Mouse (Mus musculus) heart, embryonic 16.5 days (tissue): ENCODE data around the gene Fgf3. TPM values are rescaled to one million over a fixed set of nuclear protein-coding genes. Genes with fewer than 3 reads are reported as not detected.
A peak's percentile ranks its signal among the peaks of the same experiment; 100 is the strongest.

Experiments used
- ATAC-seq: fragments of 200-750 bp; cut with Nextera tagmentation; replicated peaks from 2 replicates; pipeline ENCODE4 v1.8.0; 2017; ENCODE audit warnings: moderate number of reproducible peaks; ENCODE audit not compliant: insufficient read depth, low FRiP score; ENCODE audit errors: extremely low read depth
- H3K27ac ChIP-seq: fragments of 300-500 bp; sonication (generic); 2 replicates; pipeline ENCODE4 v1.5.1; 2014; ENCODE audit warnings: mild to moderate bottlenecking, low read length, control low read depth, moderate library complexity
- H3K27me3 ChIP-seq: fragments of 300-500 bp; sonication (generic); 2 replicates; pipeline ENCODE4 v1.6.1; 2014; ENCODE audit warnings: low read length, mixed read lengths; ENCODE audit not compliant: control insufficient read depth, insufficient read depth
- H3K36me3 ChIP-seq: fragments of 300-500 bp; sonication (generic); 2 replicates; pipeline ENCODE4 v1.6.1; 2014; ENCODE audit not compliant: control insufficient read depth, insufficient read depth
- H3K4me1 ChIP-seq: fragments of 300-500 bp; sonication (generic); 2 replicates; pipeline ENCODE4 v1.6.1; 2014; ENCODE audit warnings: low read length, mixed read lengths; ENCODE audit not compliant: control insufficient read depth, insufficient read depth
- H3K4me2 ChIP-seq: fragments of 300-500 bp; sonication (generic); 2 replicates; pipeline ENCODE4 v1.6.1; 2014; ENCODE audit warnings: low read depth, mild to moderate bottlenecking, control low read depth, low read length
- H3K4me3 ChIP-seq: fragments of 300-500 bp; sonication (generic); 2 replicates; pipeline ENCODE4 v1.5.1; 2014; ENCODE audit warnings: mild to moderate bottlenecking, control low read depth, low read length
- H3K9ac ChIP-seq: fragments of 300-500 bp; sonication (generic); 2 replicates; pipeline ENCODE4 v1.6.1; 2014; ENCODE audit warnings: low read length, control low read depth
- H3K9me3 ChIP-seq: fragments of 300-500 bp; sonication (generic); replicated peaks from 2 replicates; pipeline ENCODE4 v1.6.1; 2016; ENCODE audit warnings: low read length; ENCODE audit not compliant: control insufficient read depth
- WGBS: fragments of 180-500 bp; shearing (Covaris S2); extraction: QIAGEN DNeasy Blood & Tissue Kit; methylation state at CpG from one replicate; pipeline ENCODE4 v1.1.7; 2014; 5-methylcytosine and 5-hydroxymethylcytosine counted together
- polyA plus RNA-seq: library from polyadenylated mRNA; unstranded; fragments of >200 nt; fragmentation: Nextera tagmentation; extraction: Ambion mirVana; gene quantifications from 2 replicates; pipeline ENCODE4 v1.2.1, GENCODE M21; 2015

Gene Fgf3
- polyA plus RNA-seq, 1 experiment from 2014 or later: 0.79 TPM

- no peak overlapping the region for H3K27ac ChIP-seq
- peaks cover 10% of the 10 kb centered on the region for H3K27me3 ChIP-seq
- no peaks in the 10 kb centered on the region for H3K36me3 ChIP-seq
- no peaks in the 10 kb centered on the region for H3K4me1 ChIP-seq
- H3K4me2 ChIP-seq: no peak overlapping the region
- no peaks in the 10 kb centered on the region for H3K9me3 ChIP-seq
- no peak for ATAC-seq
- H3K4me3 ChIP-seq: no peak overlapping the region
- H3K9ac ChIP-seq: no peak overlapping the region
- 54% methylated on average over 3 of the region's 3 CpGs for WGBS
Measured at GRCm38 (mm10) chr7:144851321-144851720, 13.4 kb downstream of the Fgf3 start.

- no peak overlapping the region for H3K4me2 ChIP-seq
- WGBS: 43% methylated on average over 3 of the region's 3 CpGs
- H3K27me3 ChIP-seq: peaks cover 15% of the 10 kb centered on the region
- H3K9me3 ChIP-seq: no peaks in the 10 kb centered on the region
- H3K27ac ChIP-seq: no peak overlapping the region
- ATAC-seq: no peak
- H3K4me3 ChIP-seq: no peak overlapping the region
- no peak overlapping the region for H3K9ac ChIP-seq
- H3K36me3 ChIP-seq: no peaks in the 10 kb centered on the region
- no peaks in the 10 kb centered on the region for H3K4me1 ChIP-seq
Measured at GRCm38 (mm10) chr7:144854966-144855365, 17.1 kb downstream of the Fgf3 start.

GRCm38 (mm10) chr7:144857158-144857557, 19.3 kb downstream of the Fgf3 start:
- no peaks in the 10 kb centered on the region for H3K36me3 ChIP-seq
- no peak overlapping the region for H3K4me2 ChIP-seq
- H3K27ac ChIP-seq: no peak overlapping the region
- no peaks in the 10 kb centered on the region for H3K9me3 ChIP-seq
- H3K27me3 ChIP-seq: peaks cover 37% of the 10 kb centered on the region
- H3K9ac ChIP-seq: no peak overlapping the region
- H3K4me1 ChIP-seq: peaks cover 6% of the 10 kb centered on the region; the same call in 1 of the 2 replicates
- H3K4me3 ChIP-seq: no peak overlapping the region
- 79% methylated on average over 7 of the region's 7 CpGs for WGBS
- ATAC-seq: no peak

GRCm38 (mm10) chr7:144857826-144858342, 20.0 kb downstream of the Fgf3 start:
- Histone ChIP-seq H3K4me3 (no peak overlapping the region), H3K9me3 (no peaks in the 10 kb centered on the region), H3K36me3 (no peaks in the 10 kb centered on the region), H3K4me1 (peaks cover 6% of the 10 kb centered on the region; the same call in 1 of the 2 replicates), H3K27me3 (peaks cover 43% of the 10 kb centered on the region), H3K27ac (no peak overlapping the region), H3K9ac (no peak overlapping the region), H3K4me2 (no peak overlapping the region)
- ATAC-seq: no peak
- WGBS: 71% methylated on average over 3 of the region's 3 CpGs

GRCm38 (mm10) chr7:144858702-144859101, 20.8 kb downstream of the Fgf3 start:
- Histone ChIP-seq H3K27me3 (peaks cover 52% of the 10 kb centered on the region), H3K4me2 (no peak overlapping the region), H3K9me3 (no peaks in the 10 kb centered on the region), H3K4me1 (peaks cover 6% of the 10 kb centered on the region; the same call in 1 of the 2 replicates), H3K36me3 (no peaks in the 10 kb centered on the region), H3K9ac (no peak overlapping the region), H3K4me3 (no peak overlapping the region), H3K27ac (no peak overlapping the region)
- WGBS: 83% methylated on average over 1 of the region's 1 CpGs
- ATAC-seq: no peak

- H3K36me3 ChIP-seq: no peaks in the 10 kb centered on the region
- H3K9ac ChIP-seq: no peak overlapping the region
- no peak overlapping the region for H3K27ac ChIP-seq
- H3K4me1 ChIP-seq: peaks cover 6% of the 10 kb centered on the region; the same call in 1 of the 2 replicates
- under 1% methylated on average over 69 of the region's 72 CpGs for WGBS
- ATAC-seq: no peak
- H3K27me3 ChIP-seq: peaks cover 72% of the 10 kb centered on the region
- peak overlapping the region; percentile 26 for H3K4me3 ChIP-seq
- no peaks in the 10 kb centered on the region for H3K9me3 ChIP-seq
- H3K4me2 ChIP-seq: peak overlapping the region; percentile 43
Measured at GRCm38 (mm10) chr7:144861056-144861768, 23.3 kb downstream of the Fgf3 start.

- WGBS: under 1% methylated on average over 28 of the region's 28 CpGs
- ATAC-seq: no peak
- Histone ChIP-seq H3K27ac (no peak overlapping the region), H3K4me2 (peak overlapping the region; percentile 43), H3K4me1 (peaks cover 6% of the 10 kb centered on the region; the same call in 1 of the 2 replicates), H3K9ac (no peak overlapping the region), H3K27me3 (peaks cover 73% of the 10 kb centered on the region), H3K36me3 (no peaks in the 10 kb centered on the region), H3K9me3 (no peaks in the 10 kb centered on the region), H3K4me3 (peak overlapping the region; percentile 26)
Measured at GRCm38 (mm10) chr7:144861769-144862070, 23.8 kb downstream of the Fgf3 start.

- no peak for ATAC-seq
- Histone ChIP-seq H3K27me3 (peaks cover 76% of the 10 kb centered on the region), H3K4me2 (peak overlapping the region; percentile 43; the same call in 1 of the 2 replicates), H3K4me3 (peak overlapping the region; percentile 26; the same call in 1 of the 2 replicates), H3K9ac (no peak overlapping the region), H3K4me1 (peaks cover 6% of the 10 kb centered on the region; the same call in 1 of the 2 replicates), H3K36me3 (no peaks in the 10 kb centered on the region), H3K27ac (no peak overlapping the region), H3K9me3 (no peaks in the 10 kb centered on the region)
- WGBS: 2% methylated on average over 15 of the region's 15 CpGs
Measured at GRCm38 (mm10) chr7:144862126-144862525, 24.2 kb downstream of the Fgf3 start.

- Histone ChIP-seq H3K4me1 (peaks cover 6% of the 10 kb centered on the region; the same call in 1 of the 2 replicates), H3K36me3 (no peaks in the 10 kb centered on the region), H3K27me3 (peaks cover 80% of the 10 kb centered on the region), H3K4me3 (no peak overlapping the region), H3K27ac (no peak overlapping the region), H3K4me2 (no peak overlapping the region), H3K9me3 (no peaks in the 10 kb centered on the region), H3K9ac (no peak overlapping the region)
- ATAC-seq: no peak
- WGBS: 5% methylated on average over 18 of the region's 18 CpGs
Measured at GRCm38 (mm10) chr7:144862712-144863111, 24.8 kb downstream of the Fgf3 start.
